Mouse (Mus musculus) megakaryocyte, embryonic 14.5 days (primary cell): ENCODE measurements at regions not wholly inside any gene's neighbourhood (a gene's known extent, or its start where the extent isn't known, plus 50 kb on each side); places are given as distances from the start of the nearest gene placed in this dataset.

ENCODE experiments used
- FLI1 ChIP-seq: IDR thresholded peaks from 2 replicates; pipeline ENCODE4 v1.6.1; 2012; ENCODE audit warnings: low read length, inconsistent platforms, mixed read lengths
- GATA1 ChIP-seq: IDR thresholded peaks from 3 replicates; pipeline ENCODE4 v1.6.1; 2012; ENCODE audit warnings: mixed read lengths, low read length, inconsistent platforms, borderline replicate concordance

DNA sequence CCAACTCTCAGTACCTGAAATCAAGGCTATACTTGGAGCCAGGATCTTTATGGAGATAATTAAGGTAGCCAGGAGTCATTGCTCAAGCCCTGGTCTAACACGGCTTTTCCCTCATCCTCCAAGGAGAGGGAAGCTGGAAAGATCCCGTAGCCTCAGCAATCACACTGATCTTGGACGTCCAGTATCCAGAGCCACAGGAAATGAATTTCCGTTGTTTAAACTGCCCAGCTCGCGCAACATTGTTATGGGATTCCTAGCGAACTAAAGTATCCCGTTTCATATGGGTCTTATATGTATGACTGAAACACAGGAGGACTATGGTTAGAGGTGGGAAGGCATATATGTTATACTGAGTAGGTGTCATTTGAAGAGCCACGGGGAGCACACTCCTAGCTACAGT lies 126.3 kb upstream of the Lnx1 start:
- TF ChIP-seq GATA1 (no peak), FLI1 (no peak)
